Mouse (Mus musculus) forebrain, embryonic 16.5 days (tissue): ENCODE measurements at regions not wholly inside any gene's neighbourhood (a gene's known extent, or its start where the extent isn't known, plus 50 kb on each side); places are given as distances from the start of the nearest gene placed in this dataset.

Experiments used
- ATAC-seq: fragments of 200-750 bp; cut with Nextera tagmentation; 2 replicates; pipeline ENCODE4 v1.8.0; 2017; ENCODE audit warnings: mild to moderate bottlenecking, moderate library complexity
- H3K27ac ChIP-seq: fragments of 300-500 bp; sonication (generic); 2 replicates; pipeline ENCODE4 v1.5.1; 2014; ENCODE audit warnings: low read length, control low read depth
- H3K27me3 ChIP-seq: fragments of 300-500 bp; sonication (generic); replicated peaks from 2 replicates; pipeline ENCODE4 v1.6.1; 2014; ENCODE audit warnings: low read length; ENCODE audit not compliant: control insufficient read depth, insufficient read depth
- H3K36me3 ChIP-seq: fragments of 300-500 bp; sonication (generic); 2 replicates; pipeline ENCODE4 v1.6.1; 2014; ENCODE audit not compliant: control insufficient read depth, insufficient read depth
- H3K4me1 ChIP-seq: fragments of 300-500 bp; sonication (generic); replicated peaks from 2 replicates; pipeline ENCODE4 v1.6.1; 2014; ENCODE audit warnings: low read length; ENCODE audit not compliant: control insufficient read depth, insufficient read depth
- H3K4me2 ChIP-seq: fragments of 300-500 bp; sonication (generic); 2 replicates; pipeline ENCODE4 v1.6.1; 2014; ENCODE audit warnings: mild to moderate bottlenecking, low read length, control low read depth
- H3K4me3 ChIP-seq: fragments of 300-500 bp; sonication (generic); replicated peaks from 2 replicates; pipeline ENCODE4 v1.5.1; 2014; ENCODE audit warnings: mild to moderate bottlenecking, low read length, control low read depth
- H3K9ac ChIP-seq: fragments of 300-500 bp; sonication (generic); replicated peaks from 2 replicates; pipeline ENCODE4 v1.6.1; 2014; ENCODE audit warnings: low read depth, low read length, control low read depth
- H3K9me3 ChIP-seq: fragments of 300-500 bp; sonication (generic); 2 replicates; pipeline ENCODE4 v1.6.1; 2016; ENCODE audit warnings: low read length; ENCODE audit not compliant: control insufficient read depth
- WGBS: fragments of 180-500 bp; shearing (Covaris S2); extraction: QIAGEN DNeasy Blood & Tissue Kit; methylation state at CpG from one replicate; pipeline ENCODE4 v1.1.7; 2014; 5-methylcytosine and 5-hydroxymethylcytosine counted together

- Histone ChIP-seq H3K36me3 (no peaks in the 10 kb centered on the region), H3K4me2 (no peak overlapping the region), H3K9me3 (no peaks in the 10 kb centered on the region), H3K27me3 (no peaks in the 10 kb centered on the region), H3K4me3 (no peak overlapping the region), H3K9ac (no peak overlapping the region), H3K27ac (no peak overlapping the region), H3K4me1 (no peaks in the 10 kb centered on the region)
- ATAC-seq = no peak
- WGBS = 36% methylated on average over 4 of the region's 4 CpGs
Observed at GRCm38 (mm10) chr14:106190721-106191120, 84.7 kb downstream of the Trim52 start.

GRCm38 (mm10) chr14:106193583-106193982, 87.6 kb downstream of the Trim52 start:
- WGBS = 84% methylated on average over 2 of the region's 2 CpGs
- H3K9ac ChIP-seq = no peak overlapping the region
- H3K27me3 ChIP-seq = no peaks in the 10 kb centered on the region
- H3K4me3 ChIP-seq = no peak overlapping the region
- no peaks in the 10 kb centered on the region for H3K4me1 ChIP-seq
- no peak overlapping the region for H3K4me2 ChIP-seq
- ATAC-seq = no peak
- no peak overlapping the region for H3K27ac ChIP-seq
- H3K36me3 ChIP-seq = no peaks in the 10 kb centered on the region
- H3K9me3 ChIP-seq = no peaks in the 10 kb centered on the region

GRCm38 (mm10) chr14:106194104-106194503, 88.1 kb downstream of the Trim52 start:
- no peak overlapping the region for H3K27ac ChIP-seq
- H3K9me3 ChIP-seq = no peaks in the 10 kb centered on the region
- no peak overlapping the region for H3K4me2 ChIP-seq
- H3K4me1 ChIP-seq = no peaks in the 10 kb centered on the region
- no peaks in the 10 kb centered on the region for H3K36me3 ChIP-seq
- 100% methylated on average over 1 of the region's 1 CpGs for WGBS
- no peak for ATAC-seq
- no peaks in the 10 kb centered on the region for H3K27me3 ChIP-seq
- H3K4me3 ChIP-seq = no peak overlapping the region
- H3K9ac ChIP-seq = no peak overlapping the region

GRCm38 (mm10) chr14:106197826-106198225, 91.8 kb downstream of the Trim52 start:
- 76% methylated on average over 1 of the region's 1 CpGs for WGBS
- H3K9me3 ChIP-seq = no peaks in the 10 kb centered on the region
- H3K27me3 ChIP-seq = no peaks in the 10 kb centered on the region
- no peaks in the 10 kb centered on the region for H3K4me1 ChIP-seq
- no peak overlapping the region for H3K4me2 ChIP-seq
- H3K4me3 ChIP-seq = no peak overlapping the region
- no peak overlapping the region for H3K9ac ChIP-seq
- no peak for ATAC-seq
- H3K36me3 ChIP-seq = no peaks in the 10 kb centered on the region
- no peak overlapping the region for H3K27ac ChIP-seq

- no peaks in the 10 kb centered on the region for H3K36me3 ChIP-seq
- H3K9me3 ChIP-seq = no peaks in the 10 kb centered on the region
- H3K4me1 ChIP-seq = no peaks in the 10 kb centered on the region
- no peak overlapping the region for H3K27ac ChIP-seq
- no peak overlapping the region for H3K4me2 ChIP-seq
- H3K9ac ChIP-seq = no peak overlapping the region
- no peak for ATAC-seq
- no peak overlapping the region for H3K4me3 ChIP-seq
- H3K27me3 ChIP-seq = no peaks in the 10 kb centered on the region
- WGBS = 87% methylated on average over 2 of the region's 2 CpGs
Observed at GRCm38 (mm10) chr14:106199109-106199508, 93.1 kb downstream of the Trim52 start.

GRCm38 (mm10) chr14:106199536-106200319, 93.7 kb downstream of the Trim52 start:
- Histone ChIP-seq H3K27ac (no peak overlapping the region), H3K4me2 (no peak overlapping the region), H3K4me3 (no peak overlapping the region), H3K4me1 (no peaks in the 10 kb centered on the region), H3K27me3 (no peaks in the 10 kb centered on the region), H3K9ac (no peak overlapping the region), H3K9me3 (no peaks in the 10 kb centered on the region), H3K36me3 (no peaks in the 10 kb centered on the region)
- WGBS = 14% methylated on average over 1 of the region's 1 CpGs
- ATAC-seq = no peak

GRCm38 (mm10) chr14:106211062-106211461, 105.1 kb downstream of the Trim52 start:
- Histone ChIP-seq H3K27me3 (no peaks in the 10 kb centered on the region), H3K4me1 (no peaks in the 10 kb centered on the region), H3K4me2 (no peak overlapping the region), H3K9me3 (no peaks in the 10 kb centered on the region), H3K4me3 (no peak overlapping the region), H3K9ac (no peak overlapping the region), H3K27ac (no peak overlapping the region), H3K36me3 (no peaks in the 10 kb centered on the region)
- WGBS = 78% methylated on average over 2 of the region's 2 CpGs
- ATAC-seq = no peak

- ATAC-seq = no peak
- Histone ChIP-seq H3K27me3 (no peaks in the 10 kb centered on the region), H3K36me3 (no peaks in the 10 kb centered on the region), H3K9ac (no peak overlapping the region), H3K4me2 (no peak overlapping the region), H3K27ac (no peak overlapping the region), H3K9me3 (no peaks in the 10 kb centered on the region), H3K4me1 (no peaks in the 10 kb centered on the region), H3K4me3 (no peak overlapping the region)
- WGBS = 87% methylated on average over 3 of the region's 3 CpGs
Observed at GRCm38 (mm10) chr14:106217681-106218080, 111.7 kb downstream of the Trim52 start.

- 85% methylated on average over 5 of the region's 5 CpGs for whole genome bisulfite sequencing
- ATAC-seq = no peak
- Histone ChIP-seq H3K27ac (no peak overlapping the region), H3K4me1 (no peaks in the 10 kb centered on the region), H3K36me3 (no peaks in the 10 kb centered on the region), H3K4me2 (no peak overlapping the region), H3K4me3 (no peak overlapping the region), H3K9me3 (no peaks in the 10 kb centered on the region), H3K27me3 (no peaks in the 10 kb centered on the region), H3K9ac (no peak overlapping the region)
Observed at GRCm38 (mm10) chr14:106219293-106219797, 113.3 kb downstream of the Trim52 start.
